Mouse (Mus musculus): ENCODE measurements around the gene Tbrg1.

The Tbrg1 gene

DNA sequence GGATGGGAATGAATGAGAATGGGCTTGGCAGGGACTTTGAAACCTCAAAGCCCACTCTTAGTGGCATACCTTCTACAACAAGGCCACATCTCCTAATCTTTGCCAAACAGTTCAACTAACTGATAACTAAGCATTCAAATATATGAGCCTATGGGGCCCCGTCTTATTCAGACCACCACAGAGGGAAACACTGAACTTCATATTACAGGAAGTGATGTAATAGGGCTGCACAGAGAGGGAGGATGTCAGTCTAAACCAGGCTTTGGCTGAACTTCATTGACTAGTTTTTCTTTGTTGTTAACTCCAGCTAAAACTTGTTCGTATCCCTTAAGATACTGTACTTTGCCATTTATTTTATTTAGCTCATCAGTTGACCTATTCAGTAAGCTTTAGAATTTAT, 27.2 kb downstream of the Tbrg1 start:
- no peak for DNase-seq (ENCODE audit: low spot score)

GRCm38 (mm10) chr9:37628581-37628980, 28.5 kb downstream of the Tbrg1 start:
- no peak for DNase-seq (ENCODE audit: low spot score)

GRCm38 (mm10) chr9:37627263-37627662, 29.8 kb downstream of the Tbrg1 start:
- no peak for DNase-seq (ENCODE audit: low spot score)

GRCm38 (mm10) chr9:37626103-37626567, 31.0 kb downstream of the Tbrg1 start:
- no peak for DNase-seq (ENCODE audit: low spot score)

- peak; percentile 64 for DNase-seq (ENCODE audit: low spot score)
Measured at GRCm38 (mm10) chr9:37625641-37626040, 31.5 kb downstream of the Tbrg1 start.

DNA sequence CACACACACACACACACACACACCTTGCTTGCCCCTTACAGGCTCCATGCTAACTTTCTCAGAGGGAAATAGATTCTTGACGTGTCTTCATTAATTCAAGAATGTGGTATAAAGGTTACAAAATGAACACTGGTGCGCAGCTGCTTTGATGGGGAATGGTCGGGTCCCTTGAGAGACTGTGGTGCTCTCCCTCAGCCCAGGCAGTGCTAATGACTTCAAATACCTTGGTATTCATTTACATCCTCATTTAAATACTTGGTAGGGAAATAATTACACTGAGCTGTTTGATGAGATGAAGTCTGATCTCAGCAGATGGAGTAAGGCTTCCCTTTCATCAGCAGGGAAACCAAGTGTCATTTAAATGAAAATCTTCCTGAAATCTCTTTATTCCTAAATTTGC, 32.0 kb downstream of the Tbrg1 start:
- DNase-seq (ENCODE audit: low spot score), result no peak

DNA sequence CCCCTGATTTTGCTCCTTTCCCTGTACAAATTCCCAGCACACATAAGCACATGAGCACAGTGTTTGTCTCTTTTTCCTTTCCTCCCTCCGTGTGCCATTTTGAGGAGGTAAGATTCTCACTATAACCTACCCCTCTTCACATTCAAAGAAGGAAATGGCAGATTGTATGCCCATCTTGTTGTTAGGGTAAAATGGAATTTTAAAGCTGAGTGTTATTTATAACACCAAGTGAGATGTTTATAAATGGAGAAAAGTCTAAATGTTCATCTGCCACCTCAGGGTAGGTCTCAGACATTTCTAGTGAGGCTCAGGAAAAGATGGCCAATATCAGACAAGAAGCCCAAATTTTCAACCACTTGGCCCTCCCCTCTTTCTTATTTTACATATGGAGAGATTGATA, 32.6 kb downstream of the Tbrg1 start:
- DNase-seq (ENCODE audit: low spot score), result no peak

GRCm38 (mm10) chr9:37623981-37624380, 33.1 kb downstream of the Tbrg1 start:
- no peak for DNase-seq (ENCODE audit: low spot score)

DNA sequence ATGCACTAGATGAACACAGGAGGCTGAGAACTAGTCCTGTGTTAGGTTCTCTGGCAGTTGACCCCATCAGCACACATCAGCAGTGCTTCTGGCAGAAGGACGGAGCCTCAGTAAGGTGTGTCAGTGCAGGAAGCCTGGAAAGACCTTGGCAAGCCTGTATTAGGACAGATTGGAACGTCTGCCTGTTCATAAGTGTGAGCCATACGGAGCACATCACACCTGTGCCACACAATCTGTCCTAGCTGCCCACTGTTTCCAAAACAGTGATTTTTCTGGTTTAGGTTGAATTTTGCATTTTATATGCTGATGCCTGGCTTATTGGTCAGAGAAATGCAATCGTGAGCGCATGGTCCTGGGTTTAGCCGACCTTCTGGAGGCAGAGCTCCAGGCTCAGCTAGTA, 35.8 kb downstream of the Tbrg1 start:
- no peak for DNase-seq (ENCODE audit: low spot score)

- DNase-seq (ENCODE audit: low spot score), result no peak
Measured at GRCm38 (mm10) chr9:37616770-37617169, 40.3 kb downstream of the Tbrg1 start.

- DNase-seq (ENCODE audit: low spot score), result no peak
Measured at GRCm38 (mm10) chr9:37615220-37615619, 41.9 kb downstream of the Tbrg1 start.

- no peak for DNase-seq (ENCODE audit: low spot score)
Measured at GRCm38 (mm10) chr9:37614316-37614715, 42.8 kb downstream of the Tbrg1 start.

- DNase-seq (ENCODE audit: low spot score), result no peak
Measured at GRCm38 (mm10) chr9:37613911-37614280, 43.2 kb downstream of the Tbrg1 start.

DNA sequence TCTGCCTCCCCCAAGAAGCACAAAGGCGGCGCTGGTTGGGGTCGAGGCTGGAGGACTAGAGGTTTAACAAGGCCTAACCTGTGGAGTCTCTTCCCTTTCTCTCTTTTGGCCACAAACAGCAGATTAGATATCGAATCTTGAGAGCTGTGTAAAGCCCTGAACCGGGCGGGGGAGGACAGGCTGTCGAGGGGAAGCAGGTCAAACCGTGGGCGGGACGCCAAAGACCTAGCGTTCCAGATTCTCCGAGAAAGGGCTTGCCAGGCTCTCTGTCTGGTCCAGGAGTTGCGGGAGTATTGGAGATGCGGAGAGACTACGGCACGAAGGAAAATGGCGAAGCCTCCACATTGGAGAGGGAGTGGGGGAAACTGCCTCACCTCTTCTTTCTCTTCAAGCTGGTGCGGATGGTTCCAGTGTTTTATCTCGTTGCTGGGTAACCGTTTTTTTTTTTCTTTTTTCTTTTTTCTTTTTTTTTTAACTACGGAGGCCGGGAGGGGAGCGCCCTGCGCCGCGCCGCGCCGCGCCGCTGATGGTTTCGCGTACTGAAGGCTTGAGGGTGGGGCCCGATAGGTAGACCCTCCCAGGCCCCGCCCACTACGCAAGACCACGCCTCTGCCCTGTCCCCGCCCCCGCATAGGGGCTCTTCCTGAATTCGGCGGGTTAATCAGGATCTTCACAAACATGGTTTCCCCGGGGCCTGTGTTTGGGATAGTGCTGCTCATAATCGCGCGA, 43.8 kb downstream of the Tbrg1 start, which contains the start of gene Spa17:
Gene Spa17, minus strand, starts transcription at position 541 of the 729 bp plus-strand sequence.
- DNase-seq (ENCODE audit: low spot score), result peak; percentile 74

DNA sequence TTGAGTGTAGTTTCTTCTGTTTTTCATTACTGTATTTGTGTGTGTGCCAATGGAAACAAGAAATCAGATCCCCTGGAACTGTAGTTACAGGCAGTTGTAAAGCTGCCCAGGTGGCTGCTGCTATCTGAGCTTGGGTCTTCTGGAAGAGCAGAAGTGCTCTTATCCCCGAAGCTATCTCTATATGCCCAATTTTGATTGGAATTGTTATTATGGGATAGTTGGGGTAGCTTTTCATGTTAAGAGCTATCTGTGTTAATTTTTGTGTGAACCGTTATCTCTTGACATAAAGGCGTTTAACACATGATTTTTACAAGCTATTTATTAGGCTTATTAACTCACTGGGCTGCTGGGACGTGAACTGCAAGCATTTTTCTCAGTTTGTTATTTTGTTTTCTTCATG, 47.6 kb downstream of the Tbrg1 start:
- DNase-seq (ENCODE audit: low spot score), result no peak

GRCm38 (mm10) chr9:37605089-37605488, 52.0 kb downstream of the Tbrg1 start:
- DNase-seq (ENCODE audit: low spot score), result no peak

GRCm38 (mm10) chr9:37600538-37601205, 56.4 kb downstream of the Tbrg1 start:
- DNase-seq (ENCODE audit: low spot score), result no peak

Data from layer of hippocampus, adult 9-10 months (tissue).